Mouse (Mus musculus): ENCODE measurements around the gene Specc1l. TPM values are rescaled to one million over a fixed set of nuclear protein-coding genes. Genes with fewer than 3 reads are reported as not detected.

Gene Specc1l
- polyA plus RNA-seq, 1 experiment, result 17.7 TPM

- peaks cover 28% of the 10 kb centered on the region for H3K36me3 ChIP-seq (ENCODE audit: control insufficient read depth, insufficient read depth, low read length)
- DNase-seq (ENCODE audit: low read depth in 1 of 2, low spot score in 2 of 2), result no peak
Observed at GRCm38 (mm10) chr10:75176494-75176893, 35.4 kb upstream of the Specc1l start.

GRCm38 (mm10) chr10:75178911-75179310 is 33.0 kb upstream of the Specc1l start:
- Histone ChIP-seq H3K36me3 (ENCODE audit: control insufficient read depth, insufficient read depth, low read length) (peaks cover 29% of the 10 kb centered on the region), H3K4me1 (ENCODE audit: control insufficient read depth, insufficient read depth, insufficient read length) (no peaks in the 10 kb centered on the region), H3K27ac (ENCODE audit: insufficient read depth, low read length) (no peak overlapping the region), H3K27me3 (ENCODE audit: control insufficient read depth, insufficient read depth, low read length) (no peaks in the 10 kb centered on the region), H3K4me3 (ENCODE audit: extremely low read depth, insufficient read depth, insufficient read length) (no peak overlapping the region)
- no peak for DNase-seq (ENCODE audit: low read depth in 1 of 2, low spot score in 2 of 2)
- WGBS, result 94% methylated on average over 5 of the region's 5 CpGs
- TF ChIP-seq CTCF (IDR thresholded peaks at IDR 0.05; ENCODE audit: extremely low read depth, insufficient read depth, insufficient read length, insufficient replicate concordance) (no peak), POLR2A (IDR thresholded peaks at IDR 0.05; ENCODE audit: low read depth, low read length) (no peak)

More at GRCm38 (mm10) chr10:75176494-75176893, 35.4 kb upstream of the Specc1l start:
- 87% methylated on average over 8 of the region's 8 CpGs for WGBS
- Histone ChIP-seq H3K4me3 (ENCODE audit: extremely low read depth, insufficient read depth, insufficient read length) (no peak overlapping the region), H3K27ac (ENCODE audit: insufficient read depth, low read length) (peak overlapping the region; percentile 18; the same call in 1 of the 2 replicates), H3K27me3 (ENCODE audit: control insufficient read depth, insufficient read depth, low read length) (no peaks in the 10 kb centered on the region), H3K4me1 (ENCODE audit: control insufficient read depth, insufficient read depth, insufficient read length) (no peaks in the 10 kb centered on the region)
- TF ChIP-seq CTCF (IDR thresholded peaks at IDR 0.05; ENCODE audit: extremely low read depth, insufficient read depth, insufficient read length, insufficient replicate concordance), result no peak
- no peak for TF ChIP-seq POLR2A (IDR thresholded peaks at IDR 0.05; ENCODE audit: low read depth, low read length)

DNA sequence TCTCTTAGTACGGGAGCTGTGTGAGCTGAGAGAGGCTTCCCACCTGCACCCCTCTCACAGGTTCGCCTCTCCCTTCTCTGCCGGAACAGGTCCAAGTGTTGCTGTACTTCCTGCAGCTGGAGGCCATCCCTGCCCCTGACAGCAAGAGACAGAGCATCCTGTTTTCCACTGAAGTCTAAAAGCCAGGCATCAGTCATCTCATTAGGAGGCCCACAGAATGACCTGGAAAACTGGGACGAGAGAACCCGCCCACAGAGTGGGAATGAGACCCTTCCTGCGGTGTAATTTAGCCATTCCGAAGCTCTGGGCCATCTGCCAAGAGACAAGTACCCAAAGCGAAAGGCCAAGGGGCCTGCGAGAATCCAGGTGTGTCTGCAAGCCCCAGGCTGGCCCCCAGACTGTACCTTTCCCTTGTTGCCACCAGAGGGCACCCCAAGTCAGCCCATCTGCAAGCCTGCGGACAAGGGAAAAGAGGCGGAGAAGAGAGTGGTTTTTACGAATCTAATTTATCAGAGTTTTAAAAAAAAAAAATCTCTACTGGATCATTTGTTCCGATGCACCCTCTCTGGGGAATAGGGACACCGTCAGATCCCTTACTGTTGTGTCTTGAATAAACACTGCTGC is 29.6 kb upstream of the Specc1l start:
- peak; percentile 94 for TF ChIP-seq CTCF (IDR thresholded peaks at IDR 0.05; ENCODE audit: extremely low read depth, insufficient read depth, insufficient read length, insufficient replicate concordance)
- no peak for TF ChIP-seq POLR2A (IDR thresholded peaks at IDR 0.05; ENCODE audit: low read depth, low read length)
- peak; percentile 27 to 67 for DNase-seq (ENCODE audit: low read depth in 1 of 2, low spot score in 2 of 2)
- WGBS, result 48% methylated on average over 14 of the region's 14 CpGs

GRCm38 (mm10) chr10:75184826-75185225 is 27.0 kb upstream of the Specc1l start:
- H3K4me1 ChIP-seq (ENCODE audit: control insufficient read depth, insufficient read depth, insufficient read length), result peaks cover 3% of the 10 kb centered on the region; the same call in 1 of the 2 replicates
- WGBS, result 88% methylated on average over 9 of the region's 9 CpGs
- no peak overlapping the region for H3K27ac ChIP-seq (ENCODE audit: insufficient read depth, low read length)
- DNase-seq (ENCODE audit: low read depth in 1 of 2, low spot score in 2 of 2), result no peak
- TF ChIP-seq POLR2A (IDR thresholded peaks at IDR 0.05; ENCODE audit: low read depth, low read length) (no peak), CTCF (IDR thresholded peaks at IDR 0.05; ENCODE audit: extremely low read depth, insufficient read depth, insufficient read length, insufficient replicate concordance) (no peak)
- H3K4me3 ChIP-seq (ENCODE audit: extremely low read depth, insufficient read depth, insufficient read length), result no peak overlapping the region
- peaks cover 13% of the 10 kb centered on the region for H3K36me3 ChIP-seq (ENCODE audit: control insufficient read depth, insufficient read depth, low read length)
- H3K27me3 ChIP-seq (ENCODE audit: control insufficient read depth, insufficient read depth, low read length), result no peaks in the 10 kb centered on the region

More for the DNA sequence above, 29.6 kb upstream of the Specc1l start:
- no peak overlapping the region for H3K27ac ChIP-seq (ENCODE audit: insufficient read depth, low read length)
- H3K36me3 ChIP-seq (ENCODE audit: control insufficient read depth, insufficient read depth, low read length), result peaks cover 23% of the 10 kb centered on the region
- H3K4me3 ChIP-seq (ENCODE audit: extremely low read depth, insufficient read depth, insufficient read length), result no peak overlapping the region
- no peaks in the 10 kb centered on the region for H3K27me3 ChIP-seq (ENCODE audit: control insufficient read depth, insufficient read depth, low read length)
- no peaks in the 10 kb centered on the region; the same call in 1 of the 2 replicates for H3K4me1 ChIP-seq (ENCODE audit: control insufficient read depth, insufficient read depth, insufficient read length)

- Histone ChIP-seq H3K4me3 (ENCODE audit: extremely low read depth, insufficient read depth, insufficient read length) (no peak overlapping the region), H3K27ac (ENCODE audit: insufficient read depth, low read length) (no peak overlapping the region), H3K27me3 (ENCODE audit: control insufficient read depth, insufficient read depth, low read length) (no peaks in the 10 kb centered on the region), H3K36me3 (ENCODE audit: control insufficient read depth, insufficient read depth, low read length) (peaks cover 3% of the 10 kb centered on the region), H3K4me1 (ENCODE audit: control insufficient read depth, insufficient read depth, insufficient read length) (peaks cover 3% of the 10 kb centered on the region; the same call in 1 of the 2 replicates)
- no peak for TF ChIP-seq POLR2A (IDR thresholded peaks at IDR 0.05; ENCODE audit: low read depth, low read length)
- no peak for TF ChIP-seq CTCF (IDR thresholded peaks at IDR 0.05; ENCODE audit: extremely low read depth, insufficient read depth, insufficient read length, insufficient replicate concordance)
- no peak for DNase-seq (ENCODE audit: low read depth in 1 of 2, low spot score in 2 of 2)
- WGBS, result 61% methylated on average over 6 of the region's 6 CpGs
Observed at GRCm38 (mm10) chr10:75186551-75186950, 25.3 kb upstream of the Specc1l start.

GRCm38 (mm10) chr10:75187366-75188056 is 24.4 kb upstream of the Specc1l start:
- H3K27me3 ChIP-seq (ENCODE audit: control insufficient read depth, insufficient read depth, low read length), result no peaks in the 10 kb centered on the region
- no peak overlapping the region for H3K4me3 ChIP-seq (ENCODE audit: extremely low read depth, insufficient read depth, insufficient read length)
- peaks cover 2% of the 10 kb centered on the region for H3K36me3 ChIP-seq (ENCODE audit: control insufficient read depth, insufficient read depth, low read length)
- WGBS, result 45% methylated on average over 8 of the region's 8 CpGs
- H3K4me1 ChIP-seq (ENCODE audit: control insufficient read depth, insufficient read depth, insufficient read length), result peaks cover 3% of the 10 kb centered on the region; the same call in 1 of the 2 replicates
- H3K27ac ChIP-seq (ENCODE audit: insufficient read depth, low read length), result no peak overlapping the region
- DNase-seq (ENCODE audit: low read depth in 1 of 2, low spot score in 2 of 2), result no peak
- TF ChIP-seq CTCF (IDR thresholded peaks at IDR 0.05; ENCODE audit: extremely low read depth, insufficient read depth, insufficient read length, insufficient replicate concordance) (no peak), POLR2A (IDR thresholded peaks at IDR 0.05; ENCODE audit: low read depth, low read length) (no peak)

Measured in spleen, adult 2 months (tissue).